Mouse (Mus musculus): ENCODE measurements around the gene Ifnl3.

The Ifnl3 gene

GRCm38 (mm10) chr7:28547154-28547553 lies 24.5 kb downstream of the Ifnl3 start, which contains the start of gene Nccrp1:
Nccrp1 (minus strand) TSS chr7:28547254.
- DNase-seq (ENCODE audit: low read depth), result no peak

DNA sequence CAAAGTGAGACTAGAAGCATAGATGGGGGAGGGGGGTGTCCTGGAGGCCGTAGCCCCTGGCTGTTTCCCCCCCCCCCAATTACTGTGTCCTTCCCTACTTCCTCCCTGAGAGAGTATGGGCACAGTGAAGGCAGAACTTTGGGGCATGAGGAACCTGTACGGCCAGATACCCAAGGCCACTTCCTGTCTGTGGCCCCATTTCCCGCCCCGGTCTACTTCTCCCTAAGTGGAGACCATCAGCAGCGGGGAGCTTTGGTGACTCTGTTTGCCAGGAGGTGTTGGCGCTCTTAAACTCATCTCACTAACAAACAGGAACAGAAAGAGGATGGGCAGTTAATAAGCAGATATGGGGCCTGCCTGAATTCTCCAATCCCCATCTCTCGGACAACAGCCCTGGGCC lies 25.0 kb downstream of the Ifnl3 start:
- DNase-seq (ENCODE audit: low read depth), result no peak

- no peak for DNase-seq (ENCODE audit: low read depth)
These were observed 30.4 kb downstream of the Ifnl3 start for GRCm38 (mm10) chr7:28553076-28553475.

- no peak for DNase-seq (ENCODE audit: low read depth)
These were observed 33.4 kb downstream of the Ifnl3 start for GRCm38 (mm10) chr7:28555939-28556535.

- DNase-seq (ENCODE audit: low read depth), result no peak
These were observed 34.4 kb downstream of the Ifnl3 start for GRCm38 (mm10) chr7:28557069-28557468.

- DNase-seq (ENCODE audit: low read depth), result no peak
These were observed 35.1 kb downstream of the Ifnl3 start for GRCm38 (mm10) chr7:28557708-28558107.

DNA sequence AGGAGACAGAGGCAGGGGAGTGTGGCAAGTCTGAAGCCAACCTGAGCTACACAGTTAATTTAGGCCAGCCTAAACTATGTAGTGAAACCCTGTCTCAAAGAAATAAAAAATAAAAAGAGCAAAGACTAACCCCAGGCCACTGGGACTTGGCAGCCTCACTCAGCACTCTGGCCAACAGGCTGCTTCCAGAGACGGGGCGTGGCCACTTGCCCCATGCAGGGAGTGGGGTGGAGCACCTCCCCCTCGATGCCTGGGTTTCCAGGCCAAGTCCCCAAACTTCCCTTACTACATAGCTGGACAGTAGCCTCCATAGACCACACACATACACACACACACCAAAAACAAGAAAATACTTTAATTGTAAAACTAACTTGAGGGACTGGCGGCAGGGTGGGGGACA lies 35.9 kb downstream of the Ifnl3 start:
- DNase-seq (ENCODE audit: low read depth), result no peak

GRCm38 (mm10) chr7:28560856-28561255 lies 38.2 kb downstream of the Ifnl3 start:
- DNase-seq (ENCODE audit: low read depth), result no peak

DNA sequence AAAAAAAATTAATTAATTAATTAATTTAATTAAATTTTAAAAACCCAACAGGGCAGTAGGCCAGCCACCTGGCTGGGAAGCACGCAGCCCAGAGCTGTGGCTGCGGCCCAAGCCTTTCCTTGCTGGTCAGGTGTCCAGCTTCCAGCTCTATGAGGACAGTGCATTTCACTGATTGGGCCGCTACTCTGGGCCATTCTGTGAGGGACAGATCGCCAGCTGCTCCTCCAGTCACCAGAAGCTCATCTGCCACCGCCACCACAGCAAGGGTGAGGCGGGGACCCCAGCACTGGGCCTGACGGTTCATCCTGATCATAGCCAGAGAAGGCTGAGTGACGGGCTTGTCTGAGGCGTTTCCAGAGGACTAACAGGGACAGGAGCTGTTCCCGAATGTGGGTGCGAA lies 39.3 kb downstream of the Ifnl3 start:
- no peak for DNase-seq (ENCODE audit: low read depth)

- no peak for DNase-seq (ENCODE audit: low read depth)
These were observed 39.7 kb downstream of the Ifnl3 start for GRCm38 (mm10) chr7:28562371-28562770.

DNA sequence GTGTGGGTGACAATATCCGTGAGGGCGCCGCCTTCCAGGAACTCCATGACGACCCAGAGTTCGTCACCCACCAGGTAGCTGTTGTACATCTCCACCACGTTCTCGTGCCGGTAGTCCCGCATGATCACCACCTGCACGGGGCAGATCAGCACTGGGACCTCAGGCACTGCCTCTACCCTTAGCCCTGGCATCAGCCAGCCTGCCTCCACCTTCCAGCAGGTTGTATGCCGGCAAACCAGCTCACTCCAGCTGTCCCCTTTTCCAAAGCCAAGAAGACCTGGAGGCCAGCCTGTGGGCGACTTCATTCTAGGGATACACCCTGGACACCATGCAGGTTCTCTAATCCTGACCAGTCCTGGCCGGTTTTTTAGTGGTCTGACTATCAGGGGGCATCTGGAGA lies 40.3 kb downstream of the Ifnl3 start:
- no peak for DNase-seq (ENCODE audit: low read depth)

DNA sequence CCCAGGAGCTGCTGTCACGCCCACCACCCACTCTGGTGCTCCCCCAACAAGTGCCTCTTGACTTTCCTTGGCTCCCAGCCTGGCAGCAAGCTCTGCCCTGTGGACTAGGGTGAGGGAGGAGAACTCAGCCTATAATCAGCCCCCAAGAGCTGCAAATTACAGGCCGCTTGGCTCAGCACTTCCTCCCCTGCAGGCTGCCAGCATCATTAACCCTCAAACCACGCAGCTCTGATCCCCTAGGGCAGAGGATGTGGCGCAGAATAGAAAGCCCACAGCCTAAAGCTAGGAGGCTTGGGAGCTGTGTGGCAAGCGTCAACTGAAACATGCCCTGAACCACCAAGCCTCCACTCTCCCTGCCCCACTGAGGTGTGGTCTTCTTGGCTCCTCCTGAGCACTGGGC lies 42.8 kb downstream of the Ifnl3 start:
- DNase-seq (ENCODE audit: low read depth), result no peak

DNA sequence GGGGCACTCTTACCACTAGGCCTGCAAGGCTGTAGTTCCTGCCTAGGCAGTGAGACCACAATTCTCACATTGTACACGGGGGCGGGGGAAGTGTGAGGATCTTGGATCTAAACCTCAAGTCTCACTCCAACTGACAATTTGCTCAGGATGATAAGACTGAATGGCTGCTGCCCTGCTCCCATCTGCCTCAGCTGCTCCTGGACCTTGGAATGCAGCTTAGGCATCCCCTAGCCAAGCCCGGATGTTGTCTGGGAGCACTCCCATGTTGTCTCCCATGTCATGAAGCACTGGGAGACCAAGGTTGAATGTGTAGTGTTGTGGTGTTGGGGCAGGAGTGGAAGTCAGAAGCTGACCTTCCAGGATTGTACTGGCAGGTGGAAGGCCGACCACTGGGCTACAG lies 44.9 kb downstream of the Ifnl3 start:
- DNase-seq (ENCODE audit: low read depth), result no peak

- DNase-seq (ENCODE audit: low read depth), result peak; percentile 83
These were observed 45.6 kb downstream of the Ifnl3 start for GRCm38 (mm10) chr7:28568253-28568652.

DNA sequence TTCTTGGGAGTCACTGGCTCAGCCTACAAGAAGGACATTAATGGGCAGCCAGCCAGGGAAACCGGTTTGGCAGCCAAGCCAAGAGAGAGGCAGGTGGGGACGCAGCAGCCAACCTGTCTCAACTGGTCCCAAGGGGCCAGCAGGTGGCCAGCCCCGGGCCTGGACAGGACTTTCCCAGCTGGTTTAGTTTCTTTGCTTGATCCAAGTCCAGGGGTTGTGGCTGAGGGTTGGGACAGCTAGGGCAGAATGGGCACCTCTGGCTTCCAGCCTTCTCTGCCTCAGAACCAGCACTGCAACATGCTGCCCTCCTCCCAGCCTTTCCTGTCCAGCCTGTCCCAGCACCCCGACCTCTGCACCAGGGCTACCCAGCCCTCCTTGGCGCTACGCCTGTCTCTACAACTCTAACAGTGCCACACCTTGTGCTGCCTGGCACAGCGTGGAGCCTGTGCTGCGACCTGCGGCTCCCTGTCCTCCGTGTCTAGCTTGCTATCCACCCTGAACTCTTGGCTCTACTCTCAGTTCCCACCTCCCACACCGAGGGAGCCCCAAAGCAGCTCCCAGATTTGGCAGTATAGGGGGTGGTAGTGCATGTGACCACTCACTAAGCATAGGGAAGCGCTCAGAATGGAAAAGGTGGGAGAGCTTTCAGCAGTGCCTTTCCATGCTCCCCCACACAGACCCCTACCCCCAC lies 47.8 kb downstream of the Ifnl3 start:
- no peak for DNase-seq (ENCODE audit: low read depth)

- no peak for DNase-seq (ENCODE audit: low read depth)
These were observed 48.5 kb downstream of the Ifnl3 start for GRCm38 (mm10) chr7:28570982-28571682.

- DNase-seq (ENCODE audit: low read depth), result no peak
These were observed 50.1 kb downstream of the Ifnl3 start for GRCm38 (mm10) chr7:28572689-28573088.

DNA sequence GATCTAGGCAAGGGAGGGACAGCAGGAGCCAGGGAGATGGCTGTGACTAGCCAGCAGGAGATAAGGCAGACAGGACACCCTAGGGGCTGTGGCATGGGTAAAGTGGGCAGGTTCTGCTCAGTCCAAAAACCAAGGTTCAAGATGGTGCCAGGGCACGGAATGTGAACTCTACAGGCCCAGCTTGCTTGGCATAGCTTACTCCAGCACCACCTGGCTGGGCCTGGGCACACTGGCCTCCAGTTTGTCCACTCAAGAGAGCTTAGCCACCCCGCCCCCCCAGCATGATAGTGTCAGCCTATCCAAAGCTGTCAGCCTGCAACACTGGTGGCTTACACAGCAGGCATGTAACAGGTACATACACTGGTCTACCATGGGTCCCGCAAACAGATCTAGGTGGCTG lies 50.6 kb downstream of the Ifnl3 start:
- DNase-seq (ENCODE audit: low read depth), result no peak

All from induced T-regulatory cell, adult 2 months (primary cell).